Comparison of ENCODE assay signal across 15 mouse cellular contexts in genomic region chr1:174548291-174548690, GRCm38 (mm10). TPM values are rescaled to one million over a fixed set of nuclear protein-coding genes. Genes with fewer than 3 reads are reported as not detected.
"Had no signal": no experiment of that assay in that cellular context is flagged by ENCODE, and none has a peak within 500 bp of the region (broad histone marks: within the 10 kb centered on the region; RNA-seq: fewer than 3 reads in every experiment).

No protein-coding gene starts in this region.

- H3K4me3 ChIP-seq: limb, embryonic 12.5 days; liver, embryonic 13.5 days; lung, embryonic 15.5 days; megakaryocyte, embryonic 14.5 days; midbrain, embryonic 15.5 days; neural tube, embryonic 12.5 days; stomach, embryonic 15.5 days had no signal

- H3K9ac ChIP-seq: limb, embryonic 12.5 days; liver, embryonic 13.5 days; liver, postnatal 0 days; lung, embryonic 15.5 days; midbrain, embryonic 15.5 days; neural tube, embryonic 12.5 days; stomach, embryonic 15.5 days had no signal

- H3K36me3 ChIP-seq: limb, embryonic 12.5 days; liver, embryonic 13.5 days; lung, embryonic 15.5 days; midbrain, embryonic 15.5 days; neural tube, embryonic 12.5 days; stomach, embryonic 15.5 days had no signal

- DNase-seq: kidney, postnatal 10 days; kidney, postnatal 4 days; liver; liver, embryonic 13.5 days; liver, postnatal 0 days; lung, postnatal 14 days; thymus, postnatal 36 days had no signal

- H3K4me2 ChIP-seq: limb, embryonic 12.5 days; liver, embryonic 13.5 days; lung, embryonic 15.5 days; midbrain, embryonic 11.5 days; midbrain, embryonic 15.5 days; neural tube, embryonic 12.5 days; stomach, embryonic 15.5 days had no signal

- H3K27ac ChIP-seq: limb, embryonic 12.5 days; liver, embryonic 13.5 days; lung, embryonic 15.5 days; macrophage; midbrain, embryonic 15.5 days; neural tube, embryonic 12.5 days; stomach, embryonic 15.5 days had no signal

- H3K4me1 ChIP-seq: limb, embryonic 12.5 days; liver, embryonic 13.5 days; lung, embryonic 15.5 days; megakaryocyte, embryonic 14.5 days; midbrain, embryonic 15.5 days; neural tube, embryonic 12.5 days; stomach, embryonic 15.5 days had no signal

- H3K27me3 ChIP-seq: limb, embryonic 12.5 days; liver, embryonic 13.5 days; lung, embryonic 15.5 days; megakaryocyte, embryonic 14.5 days; midbrain, embryonic 15.5 days; neural tube, embryonic 12.5 days; stomach, embryonic 15.5 days had no signal

- H3K9me3 ChIP-seq: limb, embryonic 12.5 days; liver, embryonic 13.5 days; lung, embryonic 15.5 days; megakaryocyte, embryonic 14.5 days; midbrain, embryonic 15.5 days; neural tube, embryonic 12.5 days; stomach, embryonic 15.5 days had no signal

- ATAC-seq: liver, postnatal 0 days; midbrain, embryonic 15.5 days had no signal

RNA-seq across cellular contexts. Expression of gene Fmn2, which starts 46.7 kb away (rescaled TPM):
- polyA plus RNA-seq: macrophage had no signal
